Mouse (Mus musculus): ENCODE results near the gene Tbcd.

Gene Tbcd

GRCm38 (mm10) chr11:121564265-121564664, 112.5 kb downstream of the Tbcd start:
- DNase-seq (ENCODE audit: low read depth) = no peak

- DNase-seq (ENCODE audit: low read depth) = no peak
Observed at GRCm38 (mm10) chr11:121581856-121582255, 130.1 kb downstream of the Tbcd start.

GRCm38 (mm10) chr11:121597254-121597653, 145.5 kb downstream of the Tbcd start:
- DNase-seq (ENCODE audit: low read depth) = no peak

- no peak for DNase-seq (ENCODE audit: low read depth)
Observed at GRCm38 (mm10) chr11:121601422-121601821, 149.7 kb downstream of the Tbcd start.

- no peak for DNase-seq (ENCODE audit: low read depth)
Observed at GRCm38 (mm10) chr11:121605604-121606003, 153.9 kb downstream of the Tbcd start.

GRCm38 (mm10) chr11:121610976-121611375, 159.2 kb downstream of the Tbcd start:
- no peak for DNase-seq (ENCODE audit: low read depth)

GRCm38 (mm10) chr11:121615961-121616485, 164.3 kb downstream of the Tbcd start:
- DNase-seq (ENCODE audit: low read depth) = no peak

GRCm38 (mm10) chr11:121616501-121616900, 164.8 kb downstream of the Tbcd start:
- no peak for DNase-seq (ENCODE audit: low read depth)

- no peak for DNase-seq (ENCODE audit: low read depth)
Observed at GRCm38 (mm10) chr11:121617371-121617770, 165.6 kb downstream of the Tbcd start.

GRCm38 (mm10) chr11:121625007-121625406, 173.3 kb downstream of the Tbcd start:
- no peak for DNase-seq (ENCODE audit: low read depth)

- DNase-seq (ENCODE audit: low read depth) = no peak
Observed at GRCm38 (mm10) chr11:121627521-121627920, 175.8 kb downstream of the Tbcd start.

GRCm38 (mm10) chr11:121629529-121629928, 177.8 kb downstream of the Tbcd start:
- DNase-seq (ENCODE audit: low read depth) = no peak

GRCm38 (mm10) chr11:121630406-121630805, 178.7 kb downstream of the Tbcd start:
- no peak for DNase-seq (ENCODE audit: low read depth)

GRCm38 (mm10) chr11:121631410-121631809, 179.7 kb downstream of the Tbcd start:
- DNase-seq (ENCODE audit: low read depth) = no peak

GRCm38 (mm10) chr11:121636646-121637045, 184.9 kb downstream of the Tbcd start:
- DNase-seq (ENCODE audit: low read depth) = no peak

- no peak for DNase-seq (ENCODE audit: low read depth)
Observed at GRCm38 (mm10) chr11:121641501-121642145, 189.9 kb downstream of the Tbcd start.

- DNase-seq (ENCODE audit: low read depth) = no peak
Observed at GRCm38 (mm10) chr11:121645394-121645793, 193.6 kb downstream of the Tbcd start.

- no peak for DNase-seq (ENCODE audit: low read depth)
Observed at GRCm38 (mm10) chr11:121647321-121647720, 195.6 kb downstream of the Tbcd start.

- no peak for DNase-seq (ENCODE audit: low read depth)
Observed at GRCm38 (mm10) chr11:121648166-121648565, 196.4 kb downstream of the Tbcd start.

GRCm38 (mm10) chr11:121649900-121650299, 198.2 kb downstream of the Tbcd start:
- DNase-seq (ENCODE audit: low read depth) = no peak

GRCm38 (mm10) chr11:121650668-121651067, 198.9 kb downstream of the Tbcd start:
- no peak for DNase-seq (ENCODE audit: low read depth)

- no peak for DNase-seq (ENCODE audit: low read depth)
Observed at GRCm38 (mm10) chr11:121651556-121651955, 199.8 kb downstream of the Tbcd start.

GRCm38 (mm10) chr11:121651983-121652382, 200.2 kb downstream of the Tbcd start:
- no peak for DNase-seq (ENCODE audit: low read depth)

All from naive thymus-derived CD4-positive, alpha-beta T cell, adult 2 months (primary cell).